Mouse (Mus musculus) hindbrain, embryonic 10.5 days (tissue): ENCODE data around the gene Sp1. TPM values are rescaled to one million over a fixed set of nuclear protein-coding genes. Genes with fewer than 3 reads are reported as not detected.

Source experiments
- DNase-seq: peaks from one replicate; pipeline ENCODE4 v3.0.0-alpha.2; 2017; ENCODE audit warnings: low spot score
- H3K27ac ChIP-seq: fragments of 300-500 bp; sonication (generic); 2 replicates; pipeline ENCODE4 v1.5.1; 2016; ENCODE audit warnings: mild to moderate bottlenecking, moderate library complexity
- H3K27me3 ChIP-seq: fragments of 300-500 bp; sonication (generic); 2 replicates; pipeline ENCODE4 v1.6.1; 2016; ENCODE audit warnings: mild to moderate bottlenecking; ENCODE audit not compliant: poor library complexity, insufficient read depth, severe bottlenecking
- H3K36me3 ChIP-seq: fragments of 300-500 bp; sonication (generic); 2 replicates; pipeline ENCODE4 v1.6.1; 2016; ENCODE audit warnings: mild to moderate bottlenecking, moderate library complexity
- H3K4me1 ChIP-seq: fragments of 300-500 bp; sonication (generic); replicated peaks from 2 replicates; pipeline ENCODE4 v1.6.1; 2016; ENCODE audit warnings: mild to moderate bottlenecking
- H3K4me3 ChIP-seq: fragments of 300-500 bp; sonication (generic); 2 replicates; pipeline ENCODE4 v1.5.1; 2016; ENCODE audit warnings: mild to moderate bottlenecking, moderate library complexity
- H3K9me3 ChIP-seq: fragments of 300-500 bp; sonication (generic); 2 replicates; pipeline ENCODE4 v1.6.1; 2016; ENCODE audit warnings: mild to moderate bottlenecking, moderate library complexity
- WGBS: fragments of 180-500 bp; shearing (Covaris S2); methylation state at CpG from one replicate; pipeline ENCODE4 v1.1.7; 2016; 5-methylcytosine and 5-hydroxymethylcytosine counted together
- polyA plus RNA-seq: library from polyadenylated mRNA; unstranded; fragments of >200 nt; fragmentation: Nextera tagmentation; extraction: Ambion mirVana; gene quantifications from 2 replicates; pipeline ENCODE4 v1.2.1, GENCODE M21; 2016

The Sp1 gene
- polyA plus RNA-seq, 1 experiment from 2014 or later = 6.1 TPM

GRCm38 (mm10) chr15:102458904-102459317 lies 53.0 kb downstream of the Sp1 start, which contains the start of gene Prr13:
Gene Prr13, plus strand, starts transcription at chr15:102459028.
- DNase-seq = peak; percentile 88
- under 1% methylated on average over 19 of the region's 19 CpGs for WGBS
- Histone ChIP-seq H3K27ac (peak within 1 kb of the TSS; percentile 81), H3K9me3 (no peaks in the 10 kb centered on the region), H3K36me3 (peaks cover 16% of the 10 kb centered on the region; the same call in 1 of the 2 replicates), H3K27me3 (no peaks in the 10 kb centered on the region), H3K4me3 (peak within 1 kb of the TSS; percentile 57), H3K4me1 (peaks cover 33% of the 10 kb centered on the region)

DNA sequence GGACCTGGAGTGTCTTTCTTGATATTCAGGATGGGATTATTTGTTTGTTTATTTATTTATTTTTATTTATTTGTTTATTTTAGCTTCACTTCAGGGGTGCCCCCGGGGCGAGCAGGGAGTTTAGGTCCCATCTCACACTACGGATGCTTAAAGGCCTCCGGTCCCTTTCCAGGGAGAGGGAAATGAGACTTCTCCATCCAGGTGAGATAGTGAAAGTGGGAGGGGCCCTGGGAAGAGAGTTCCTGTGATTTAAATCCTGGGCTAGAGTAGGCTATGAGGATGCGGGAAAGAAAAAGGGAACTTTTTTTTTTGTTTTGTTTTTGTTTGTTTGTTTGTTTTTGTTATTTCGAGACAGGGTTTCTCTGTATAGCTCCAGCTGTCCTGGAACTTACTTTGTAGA lies 53.4 kb downstream of the Sp1 start:
- Histone ChIP-seq H3K27ac (peak overlapping the region; percentile 81), H3K9me3 (no peaks in the 10 kb centered on the region), H3K4me3 (peak overlapping the region; percentile 57), H3K27me3 (no peaks in the 10 kb centered on the region), H3K36me3 (peaks cover 16% of the 10 kb centered on the region; the same call in 1 of the 2 replicates), H3K4me1 (peaks cover 33% of the 10 kb centered on the region)
- 32% methylated on average over 6 of the region's 6 CpGs for WGBS
- no peak for DNase-seq

- DNase-seq = no peak
- 71% methylated on average over 5 of the region's 5 CpGs for WGBS
- no peak overlapping the region for H3K27ac ChIP-seq
- no peaks in the 10 kb centered on the region for H3K9me3 ChIP-seq
- H3K36me3 ChIP-seq = peaks cover 16% of the 10 kb centered on the region; the same call in 1 of the 2 replicates
- H3K4me1 ChIP-seq = peaks cover 33% of the 10 kb centered on the region
- H3K4me3 ChIP-seq = peak overlapping the region; percentile 57; the same call in 1 of the 2 replicates
- H3K27me3 ChIP-seq = no peaks in the 10 kb centered on the region
Observed at GRCm38 (mm10) chr15:102459847-102460246, 53.9 kb downstream of the Sp1 start.

- peak overlapping the region; percentile 30 for H3K27ac ChIP-seq
- no peak for DNase-seq
- no peaks in the 10 kb centered on the region for H3K27me3 ChIP-seq
- WGBS = 81% methylated on average over 12 of the region's 12 CpGs
- H3K9me3 ChIP-seq = no peaks in the 10 kb centered on the region
- H3K4me3 ChIP-seq = peak overlapping the region; percentile 57
- H3K4me1 ChIP-seq = peaks cover 33% of the 10 kb centered on the region
- peaks cover 16% of the 10 kb centered on the region; the same call in 1 of the 2 replicates for H3K36me3 ChIP-seq
Observed at GRCm38 (mm10) chr15:102460409-102460808, 54.5 kb downstream of the Sp1 start.

- Histone ChIP-seq H3K27me3 (no peaks in the 10 kb centered on the region), H3K9me3 (no peaks in the 10 kb centered on the region), H3K4me3 (peak overlapping the region; percentile 57; the same call in 1 of the 2 replicates), H3K27ac (peak overlapping the region; percentile 30; the same call in 1 of the 2 replicates), H3K36me3 (peaks cover 16% of the 10 kb centered on the region; the same call in 1 of the 2 replicates), H3K4me1 (peaks cover 31% of the 10 kb centered on the region)
- no peak for DNase-seq
- 74% methylated on average over 4 of the region's 4 CpGs for whole genome bisulfite sequencing
Observed at GRCm38 (mm10) chr15:102460971-102461370, 55.0 kb downstream of the Sp1 start.

- peaks cover 16% of the 10 kb centered on the region; the same call in 1 of the 2 replicates for H3K36me3 ChIP-seq
- H3K4me3 ChIP-seq = no peak overlapping the region
- H3K4me1 ChIP-seq = peaks cover 28% of the 10 kb centered on the region
- no peaks in the 10 kb centered on the region for H3K9me3 ChIP-seq
- DNase-seq = no peak
- no peaks in the 10 kb centered on the region for H3K27me3 ChIP-seq
- no peak overlapping the region for H3K27ac ChIP-seq
- WGBS = 85% methylated on average over 9 of the region's 9 CpGs
Observed at GRCm38 (mm10) chr15:102461430-102462075, 55.6 kb downstream of the Sp1 start.

GRCm38 (mm10) chr15:102463666-102464065 lies 57.7 kb downstream of the Sp1 start:
- DNase-seq = no peak
- H3K4me3 ChIP-seq = no peak overlapping the region
- peaks cover 20% of the 10 kb centered on the region for H3K36me3 ChIP-seq

DNA sequence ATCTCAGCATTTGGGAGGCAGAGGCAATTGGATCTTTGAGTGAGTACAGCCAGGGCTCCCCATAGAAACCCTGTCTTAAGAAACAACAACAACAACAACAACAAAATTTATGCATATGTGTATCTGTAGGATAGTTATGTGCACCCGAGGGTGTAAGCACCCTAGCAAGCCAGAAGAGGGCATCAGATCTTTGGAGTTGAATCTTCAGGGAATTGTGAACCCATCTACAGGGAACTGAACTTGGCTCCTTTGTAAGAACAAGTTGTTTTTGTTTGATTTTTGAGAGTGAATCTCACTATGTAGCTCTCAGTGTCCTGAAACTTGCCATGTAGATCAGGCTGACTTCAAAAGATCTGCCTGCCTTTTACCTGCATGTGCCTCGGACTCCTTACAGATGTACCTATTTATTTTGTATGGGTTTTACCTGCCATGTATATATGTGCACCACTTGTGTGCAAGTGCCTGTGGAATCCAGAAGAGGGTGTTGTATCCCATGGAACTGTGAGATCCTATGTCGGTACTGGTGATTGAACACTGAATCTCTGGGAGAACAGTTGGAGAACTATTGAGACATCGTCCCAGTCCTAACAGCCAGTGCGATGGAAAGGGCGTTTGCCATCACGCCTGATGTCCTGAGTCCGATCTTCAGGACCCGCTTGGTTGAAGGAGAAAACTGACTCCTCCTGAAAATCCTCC lies 62.9 kb downstream of the Sp1 start:
- Histone ChIP-seq H3K36me3 (peaks cover 21% of the 10 kb centered on the region), H3K4me3 (no peak overlapping the region), H3K9me3 (no peaks in the 10 kb centered on the region; the same call in 1 of the 2 replicates), H3K4me1 (peaks cover 19% of the 10 kb centered on the region), H3K27ac (no peak overlapping the region), H3K27me3 (no peaks in the 10 kb centered on the region)
- WGBS = 95% methylated on average over 9 of the region's 9 CpGs
- DNase-seq = no peak

More at GRCm38 (mm10) chr15:102463666-102464065, 57.7 kb downstream of the Sp1 start:
- peaks cover 28% of the 10 kb centered on the region for H3K4me1 ChIP-seq
- H3K9me3 ChIP-seq = no peaks in the 10 kb centered on the region; the same call in 1 of the 2 replicates
- no peaks in the 10 kb centered on the region for H3K27me3 ChIP-seq
- no peak overlapping the region for H3K27ac ChIP-seq

- Histone ChIP-seq H3K4me3 (peak within 1 kb of the TSS; percentile 95), H3K27ac (peak within 1 kb of the TSS; percentile 99), H3K9me3 (no peaks in the 10 kb centered on the region; the same call in 1 of the 2 replicates), H3K36me3 (peaks cover 35% of the 10 kb centered on the region), H3K27me3 (no peaks in the 10 kb centered on the region), H3K4me1 (peaks cover 19% of the 10 kb centered on the region)
- DNase-seq = peak; percentile 97
- under 1% methylated on average over 35 of the region's 40 CpGs for WGBS
Observed at GRCm38 (mm10) chr15:102470183-102470604, 64.3 kb downstream of the Sp1 start, which contains the start of gene Pcbp2. Gene Pcbp2, plus strand, starts transcription at chr15:102470539.

- Histone ChIP-seq H3K27ac (peak overlapping the region; percentile 99), H3K4me1 (peaks cover 19% of the 10 kb centered on the region), H3K9me3 (no peaks in the 10 kb centered on the region; the same call in 1 of the 2 replicates), H3K27me3 (no peaks in the 10 kb centered on the region), H3K4me3 (peak overlapping the region; percentile 95), H3K36me3 (peaks cover 41% of the 10 kb centered on the region)
- DNase-seq = peak; percentile 84
- under 1% methylated on average over 50 of the region's 67 CpGs for WGBS
Observed at GRCm38 (mm10) chr15:102470605-102471294, 64.8 kb downstream of the Sp1 start.

DNA sequence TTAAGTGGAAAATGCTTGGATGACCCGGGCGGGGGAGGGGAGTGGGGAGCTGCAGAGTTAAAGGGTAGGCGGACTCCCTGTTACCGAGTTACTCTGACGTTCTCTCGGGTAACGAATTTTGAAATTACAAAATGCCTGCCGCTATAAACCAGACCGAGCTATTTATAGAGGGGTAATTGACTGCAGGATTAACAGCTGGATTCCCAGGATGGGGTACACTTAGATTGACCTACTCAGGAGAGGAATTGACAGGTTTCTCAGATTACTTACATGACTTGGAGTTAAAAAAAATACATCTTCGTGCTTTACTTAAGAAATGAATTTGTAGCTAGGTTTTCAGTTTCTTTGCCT lies 65.3 kb downstream of the Sp1 start:
- Histone ChIP-seq H3K36me3 (peaks cover 46% of the 10 kb centered on the region), H3K27ac (peak overlapping the region; percentile 99), H3K27me3 (no peaks in the 10 kb centered on the region), H3K4me1 (peaks cover 19% of the 10 kb centered on the region), H3K4me3 (peak overlapping the region; percentile 95), H3K9me3 (no peaks in the 10 kb centered on the region; the same call in 1 of the 2 replicates)
- no peak for DNase-seq
- WGBS = under 1% methylated on average over 10 of the region's 10 CpGs

- Histone ChIP-seq H3K36me3 (peaks cover 50% of the 10 kb centered on the region), H3K9me3 (no peaks in the 10 kb centered on the region; the same call in 1 of the 2 replicates), H3K27me3 (no peaks in the 10 kb centered on the region), H3K4me1 (peaks cover 19% of the 10 kb centered on the region), H3K4me3 (peak overlapping the region; percentile 95), H3K27ac (no peak overlapping the region)
- DNase-seq = no peak
Observed at GRCm38 (mm10) chr15:102471727-102472126, 65.8 kb downstream of the Sp1 start.
